Mouse (Mus musculus) thymus, adult 2 months (tissue): ENCODE measurements around the gene Spats2.

Experiments used
- CTCF ChIP-seq: fragments of 200-500 bp; IDR thresholded peaks from 2 replicates; pipeline ENCODE4 v1.5.1; 2012; ENCODE audit warnings: mild to moderate bottlenecking, control low read depth, low read length, moderate library complexity, borderline replicate concordance; ENCODE audit not compliant: control insufficient read depth, poor library complexity, insufficient read depth; ENCODE audit errors: extremely low read depth
- POLR2A ChIP-seq: fragments of 200-500 bp; IDR thresholded peaks from 2 replicates; pipeline ENCODE4 v1.6.1; 2012; ENCODE audit warnings: mild to moderate bottlenecking, low read length, control low read depth, moderate library complexity; ENCODE audit not compliant: control insufficient read depth, poor library complexity, insufficient read depth; ENCODE audit errors: extremely low read depth

DNA sequence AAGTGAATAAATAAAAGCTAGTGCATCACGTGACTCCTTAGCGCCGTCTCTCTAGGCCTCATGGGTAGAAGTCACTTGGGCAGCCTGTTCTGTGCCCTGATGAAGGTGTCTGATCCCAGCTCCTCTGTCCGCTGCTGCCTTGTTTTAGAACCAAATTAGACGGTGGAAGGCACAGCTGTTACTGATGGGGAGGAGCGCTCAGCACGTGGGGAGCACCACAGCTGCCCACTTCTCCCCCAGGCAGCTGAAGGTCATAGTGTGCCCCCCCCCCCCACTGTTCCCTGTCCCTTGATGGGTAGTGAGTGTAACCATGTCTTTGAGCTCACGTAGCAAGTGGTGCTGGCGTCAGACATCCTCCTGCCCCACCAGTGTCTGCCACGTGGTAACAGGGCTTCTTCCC is 87.5 kb downstream of the Spats2 start:
- TF ChIP-seq POLR2A (no peak), CTCF (no peak)
